Mouse (Mus musculus) hindbrain, postnatal 0 days (tissue): ENCODE measurements at regions not wholly inside any gene's neighbourhood (a gene's known extent, or its start where the extent isn't known, plus 50 kb on each side); places are given as distances from the start of the nearest gene placed in this dataset.
A peak's percentile ranks its signal among the peaks of the same experiment; 100 is the strongest.

ENCODE experiments used
- ATAC-seq: fragments of 200-750 bp; cut with Nextera tagmentation; 2 replicates; pipeline ENCODE4 v1.8.0; 2017; ENCODE audit warnings: mild to moderate bottlenecking, moderate TSS enrichment, moderate library complexity
- DNase-seq: peaks from one replicate; pipeline ENCODE4 v3.0.0-alpha.2; 2015; ENCODE audit warnings: low spot score
- H3K27ac ChIP-seq: fragments of 300-500 bp; sonication (generic); 2 replicates; pipeline ENCODE4 v1.5.1; 2014; ENCODE audit warnings: mild to moderate bottlenecking
- H3K27me3 ChIP-seq: fragments of 300-500 bp; sonication (generic); 2 replicates; pipeline ENCODE4 v1.6.1; 2014; ENCODE audit warnings: low read length, mixed read lengths; ENCODE audit not compliant: insufficient read depth
- H3K36me3 ChIP-seq: fragments of 300-500 bp; sonication (generic); 2 replicates; pipeline ENCODE4 v1.6.1; 2014; ENCODE audit warnings: low read length, mixed read lengths; ENCODE audit not compliant: insufficient read depth
- H3K4me1 ChIP-seq: fragments of 300-500 bp; sonication (generic); 2 replicates; pipeline ENCODE4 v1.6.1; 2014; ENCODE audit warnings: antibody characterized with exemption, low read length, mixed read lengths; ENCODE audit not compliant: insufficient read depth
- H3K4me2 ChIP-seq: fragments of 300-500 bp; sonication (generic); 2 replicates; pipeline ENCODE4 v1.6.1; 2014; ENCODE audit warnings: low read depth, mild to moderate bottlenecking, low read length, moderate library complexity, mixed read lengths
- H3K4me3 ChIP-seq: fragments of 300-500 bp; sonication (generic); 2 replicates; pipeline ENCODE4 v1.5.1; 2014; ENCODE audit warnings: low read length
- H3K9ac ChIP-seq: fragments of 300-500 bp; sonication (generic); replicated peaks from 2 replicates; pipeline ENCODE4 v1.6.1; 2014; ENCODE audit warnings: mild to moderate bottlenecking, low read length, moderate library complexity, mixed read lengths
- H3K9me3 ChIP-seq: fragments of 300-500 bp; sonication (generic); 2 replicates; pipeline ENCODE4 v1.6.1; 2016; ENCODE audit warnings: low read length, mixed read lengths
- CTCF ChIP-seq: IDR thresholded peaks from 2 replicates; pipeline ENCODE4 v1.5.1; 2016; ENCODE audit warnings: antibody characterized with exemption, control low read depth, low read depth
- WGBS: fragments of 180-500 bp; shearing (Covaris S2); extraction: QIAGEN DNeasy Blood & Tissue Kit; methylation state at CpG from one replicate; pipeline ENCODE4 v1.1.7; 2014; 5-methylcytosine and 5-hydroxymethylcytosine counted together

DNA sequence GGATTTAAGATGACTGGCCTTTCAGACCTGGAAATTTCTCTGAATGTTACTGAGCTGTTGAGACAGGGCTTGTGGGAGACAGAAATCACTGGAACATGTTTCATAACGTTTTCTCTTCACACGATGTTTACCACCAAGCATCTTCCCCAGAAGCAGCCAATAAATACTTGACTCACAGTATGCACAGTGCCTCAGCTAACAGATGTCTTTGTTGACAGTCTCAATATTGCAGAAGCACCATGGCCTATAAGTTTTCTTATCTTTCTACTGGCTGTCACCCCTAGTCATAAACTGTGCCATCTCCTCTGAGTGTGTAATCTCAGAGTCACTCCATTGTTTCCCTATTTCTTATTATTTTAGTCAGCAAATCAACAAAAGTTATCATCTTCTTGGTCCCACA, 187.9 kb upstream of the Gm38303 start:
- Histone ChIP-seq H3K4me3 (no peak overlapping the region), H3K4me2 (no peak overlapping the region), H3K4me1 (no peaks in the 10 kb centered on the region), H3K27ac (no peak overlapping the region), H3K27me3 (no peaks in the 10 kb centered on the region), H3K9me3 (no peaks in the 10 kb centered on the region), H3K36me3 (no peaks in the 10 kb centered on the region), H3K9ac (no peak overlapping the region)
- 72% methylated on average over 2 of the region's 2 CpGs for WGBS
- ATAC-seq: no peak
- DNase-seq: no peak
- TF ChIP-seq CTCF: no peak

DNA sequence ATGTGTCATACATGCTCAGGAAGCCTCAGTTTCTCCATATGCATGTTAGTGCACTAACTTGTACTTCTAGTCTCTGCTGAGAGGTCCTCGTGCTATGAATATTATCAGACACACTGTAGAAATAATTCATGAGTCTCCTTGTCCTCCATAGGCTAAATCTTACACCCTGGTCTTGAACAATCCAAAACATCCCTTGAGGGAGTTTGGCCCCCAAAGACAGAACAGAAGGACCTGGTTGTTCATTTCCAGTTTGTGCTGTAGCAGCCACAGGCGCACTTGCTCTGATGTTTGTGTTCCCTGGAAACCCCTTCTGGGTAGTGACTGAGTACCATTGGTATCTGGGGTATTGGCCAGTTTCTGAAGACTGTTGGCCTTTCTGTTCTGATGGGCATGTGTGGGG, 176.7 kb upstream of the Gm38303 start:
- H3K36me3 ChIP-seq: no peaks in the 10 kb centered on the region
- no peaks in the 10 kb centered on the region for H3K9me3 ChIP-seq
- no peak overlapping the region for H3K27ac ChIP-seq
- H3K9ac ChIP-seq: no peak overlapping the region
- no peaks in the 10 kb centered on the region for H3K27me3 ChIP-seq
- DNase-seq: no peak
- TF ChIP-seq CTCF: no peak
- ATAC-seq: no peak
- WGBS: 92% methylated on average over 2 of the region's 2 CpGs
- no peaks in the 10 kb centered on the region for H3K4me1 ChIP-seq
- H3K4me3 ChIP-seq: no peak overlapping the region
- H3K4me2 ChIP-seq: no peak overlapping the region

DNA sequence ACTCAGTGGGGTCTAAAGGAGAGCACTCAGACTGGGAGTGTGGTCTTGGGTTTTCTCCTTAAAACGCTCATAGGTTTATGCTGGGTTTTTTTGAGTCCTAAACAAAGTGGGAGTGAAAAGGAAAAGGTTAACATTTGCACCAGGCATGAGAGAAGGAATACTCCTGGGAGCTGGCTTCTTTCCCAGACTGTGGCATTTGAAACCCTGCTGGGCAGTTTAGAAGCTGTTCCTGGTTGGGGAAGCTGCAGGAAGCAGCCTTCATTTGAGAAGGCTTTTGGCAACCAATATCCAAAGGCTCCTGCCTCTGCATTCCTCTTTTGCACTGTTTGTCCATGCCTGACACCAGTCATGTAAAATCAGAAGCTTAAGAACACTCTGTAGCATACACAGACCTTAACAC, 175.9 kb upstream of the Gm38303 start:
- H3K4me2 ChIP-seq: no peak overlapping the region
- no peak overlapping the region for H3K9ac ChIP-seq
- no peaks in the 10 kb centered on the region for H3K36me3 ChIP-seq
- TF ChIP-seq CTCF: no peak
- no peak overlapping the region for H3K4me3 ChIP-seq
- ATAC-seq (no peak), DNase-seq (peak; percentile 4)
- no peaks in the 10 kb centered on the region for H3K27me3 ChIP-seq
- no peak overlapping the region for H3K27ac ChIP-seq
- 46% methylated on average over 1 of the region's 1 CpGs for WGBS
- H3K9me3 ChIP-seq: no peaks in the 10 kb centered on the region
- H3K4me1 ChIP-seq: no peaks in the 10 kb centered on the region
